Mouse (Mus musculus): Measurements from ENCODE around the gene Gprasp1. TPM values are rescaled to one million over a fixed set of nuclear protein-coding genes. Genes with fewer than 3 reads are reported as not detected.
A peak's percentile ranks its signal among the peaks of the same experiment; 100 is the strongest.
"Not testable (repeated sequence)": the region's sequence is repeated elsewhere in the genome, so short reads cannot be mapped to it uniquely, and the experiment has no call there.

Gprasp1 gene
- polyA plus RNA-seq, 1 experiment = 20.3 TPM

GRCm38 (mm10) chrX:135738730-135739520 is 3.6 kb upstream of the Gprasp1 start:
- Histone ChIP-seq H3K27ac (ENCODE audit: control insufficient read depth, insufficient read depth, low read length) (no peak overlapping the region), H3K36me3 (ENCODE audit: control insufficient read depth, insufficient read depth, low read length) (no peaks in the 10 kb centered on the region), H3K4me3 (ENCODE audit: control insufficient read depth, insufficient read depth, low read length) (no peak overlapping the region), H3K27me3 (ENCODE audit: control insufficient read depth, insufficient read depth, low read length) (no peaks in the 10 kb centered on the region), H3K4me1 (replicated peaks; ENCODE audit: control insufficient read depth, insufficient read depth, low read length) (no peaks in the 10 kb centered on the region)
- 75% methylated on average over 2 of the region's 2 CpGs for WGBS
- no peak for DNase-seq
- TF ChIP-seq CTCF (IDR thresholded peaks at IDR 0.05; ENCODE audit: borderline replicate concordance, control insufficient read depth, extremely low read depth, insufficient read depth, low read length, poor library complexity) (no peak), POLR2A (IDR thresholded peaks at IDR 0.05; ENCODE audit: control insufficient read depth, extremely low read depth, insufficient read depth, low read length, poor library complexity) (no peak)

- Histone ChIP-seq H3K36me3 (ENCODE audit: control insufficient read depth, insufficient read depth, low read length) (no peaks in the 10 kb centered on the region), H3K27ac (ENCODE audit: control insufficient read depth, insufficient read depth, low read length) (no peak overlapping the region), H3K4me1 (replicated peaks; ENCODE audit: control insufficient read depth, insufficient read depth, low read length) (no peaks in the 10 kb centered on the region), H3K27me3 (ENCODE audit: control insufficient read depth, insufficient read depth, low read length) (no peaks in the 10 kb centered on the region), H3K4me3 (ENCODE audit: control insufficient read depth, insufficient read depth, low read length) (peak overlapping the region; percentile 99)
- 5% methylated on average over 7 of the region's 7 CpGs for WGBS
- no peak for TF ChIP-seq POLR2A (IDR thresholded peaks at IDR 0.05; ENCODE audit: control insufficient read depth, extremely low read depth, insufficient read depth, low read length, poor library complexity)
- no peak for TF ChIP-seq CTCF (IDR thresholded peaks at IDR 0.05; ENCODE audit: borderline replicate concordance, control insufficient read depth, extremely low read depth, insufficient read depth, low read length, poor library complexity)
- DNase-seq = no peak
Observed at GRCm38 (mm10) chrX:135743056-135743355, 473 bp downstream of the Gprasp1 start.

GRCm38 (mm10) chrX:135745376-135745775 is 2.8 kb downstream of the Gprasp1 start:
- 100% methylated on average over 3 of the region's 3 CpGs for WGBS

GRCm38 (mm10) chrX:135752832-135753231 is 10.3 kb downstream of the Gprasp1 start:
- Histone ChIP-seq H3K36me3 (ENCODE audit: control insufficient read depth, insufficient read depth, low read length) (peaks cover 6% of the 10 kb centered on the region; the same call in 1 of the 2 replicates), H3K4me3 (ENCODE audit: control insufficient read depth, insufficient read depth, low read length) (no peak overlapping the region), H3K4me1 (replicated peaks; ENCODE audit: control insufficient read depth, insufficient read depth, low read length) (no peaks in the 10 kb centered on the region), H3K27ac (ENCODE audit: control insufficient read depth, insufficient read depth, low read length) (no peak overlapping the region), H3K27me3 (ENCODE audit: control insufficient read depth, insufficient read depth, low read length) (no peaks in the 10 kb centered on the region)
- 0% methylated on average over 2 of the region's 2 CpGs for WGBS
- no peak for TF ChIP-seq POLR2A (IDR thresholded peaks at IDR 0.05; ENCODE audit: control insufficient read depth, extremely low read depth, insufficient read depth, low read length, poor library complexity)
- TF ChIP-seq CTCF (IDR thresholded peaks at IDR 0.05; ENCODE audit: borderline replicate concordance, control insufficient read depth, extremely low read depth, insufficient read depth, low read length, poor library complexity) = no peak
- DNase-seq = peak; percentile 55

More at GRCm38 (mm10) chrX:135745376-135745775, 2.8 kb downstream of the Gprasp1 start:
- H3K27me3 ChIP-seq (ENCODE audit: control insufficient read depth, insufficient read depth, low read length); H3K36me3 ChIP-seq (ENCODE audit: control insufficient read depth, insufficient read depth, low read length); H3K27ac ChIP-seq (ENCODE audit: control insufficient read depth, insufficient read depth, low read length); DNase-seq; H3K4me1 ChIP-seq (replicated peaks; ENCODE audit: control insufficient read depth, insufficient read depth, low read length); H3K4me3 ChIP-seq (ENCODE audit: control insufficient read depth, insufficient read depth, low read length): not testable (repeated sequence)

- Histone ChIP-seq H3K4me3 (ENCODE audit: control insufficient read depth, insufficient read depth, low read length) (no peak overlapping the region), H3K27ac (ENCODE audit: control insufficient read depth, insufficient read depth, low read length) (no peak overlapping the region), H3K36me3 (ENCODE audit: control insufficient read depth, insufficient read depth, low read length) (peaks cover 4% of the 10 kb centered on the region; the same call in 1 of the 2 replicates), H3K4me1 (replicated peaks; ENCODE audit: control insufficient read depth, insufficient read depth, low read length) (no peaks in the 10 kb centered on the region), H3K27me3 (ENCODE audit: control insufficient read depth, insufficient read depth, low read length) (no peaks in the 10 kb centered on the region)
- no peak for TF ChIP-seq POLR2A (IDR thresholded peaks at IDR 0.05; ENCODE audit: control insufficient read depth, extremely low read depth, insufficient read depth, low read length, poor library complexity)
- TF ChIP-seq CTCF (IDR thresholded peaks at IDR 0.05; ENCODE audit: borderline replicate concordance, control insufficient read depth, extremely low read depth, insufficient read depth, low read length, poor library complexity) = no peak
- no peak for DNase-seq
Observed at GRCm38 (mm10) chrX:135761707-135762106, 19.2 kb downstream of the Gprasp1 start.

GRCm38 (mm10) chrX:135768043-135768548 is 25.6 kb downstream of the Gprasp1 start:
- Histone ChIP-seq H3K27me3 (ENCODE audit: control insufficient read depth, insufficient read depth, low read length) (no peaks in the 10 kb centered on the region), H3K4me3 (ENCODE audit: control insufficient read depth, insufficient read depth, low read length) (no peak overlapping the region), H3K36me3 (ENCODE audit: control insufficient read depth, insufficient read depth, low read length) (no peaks in the 10 kb centered on the region), H3K4me1 (replicated peaks; ENCODE audit: control insufficient read depth, insufficient read depth, low read length) (no peaks in the 10 kb centered on the region), H3K27ac (ENCODE audit: control insufficient read depth, insufficient read depth, low read length) (no peak overlapping the region)
- DNase-seq = no peak
- 93% methylated on average over 2 of the region's 3 CpGs for WGBS
- TF ChIP-seq CTCF (IDR thresholded peaks at IDR 0.05; ENCODE audit: borderline replicate concordance, control insufficient read depth, extremely low read depth, insufficient read depth, low read length, poor library complexity) = no peak
- TF ChIP-seq POLR2A (IDR thresholded peaks at IDR 0.05; ENCODE audit: control insufficient read depth, extremely low read depth, insufficient read depth, low read length, poor library complexity) = no peak

GRCm38 (mm10) chrX:135768565-135768964 is 26.0 kb downstream of the Gprasp1 start:
- DNase-seq = no peak
- TF ChIP-seq POLR2A (IDR thresholded peaks at IDR 0.05; ENCODE audit: control insufficient read depth, extremely low read depth, insufficient read depth, low read length, poor library complexity) (no peak), CTCF (IDR thresholded peaks at IDR 0.05; ENCODE audit: borderline replicate concordance, control insufficient read depth, extremely low read depth, insufficient read depth, low read length, poor library complexity) (no peak)
- WGBS = 89% methylated on average over 2 of the region's 2 CpGs
- Histone ChIP-seq H3K27me3 (ENCODE audit: control insufficient read depth, insufficient read depth, low read length) (no peaks in the 10 kb centered on the region), H3K27ac (ENCODE audit: control insufficient read depth, insufficient read depth, low read length) (no peak overlapping the region), H3K36me3 (ENCODE audit: control insufficient read depth, insufficient read depth, low read length) (no peaks in the 10 kb centered on the region), H3K4me1 (replicated peaks; ENCODE audit: control insufficient read depth, insufficient read depth, low read length) (no peaks in the 10 kb centered on the region), H3K4me3 (ENCODE audit: control insufficient read depth, insufficient read depth, low read length) (no peak overlapping the region)

Data from thymus, adult 2 months (tissue).